Mouse (Mus musculus) liver, embryonic 15.5 days (tissue): Measurements from ENCODE around the gene Atxn7l1. TPM values are rescaled to one million over a fixed set of nuclear protein-coding genes. Genes with fewer than 3 reads are reported as not detected.

ENCODE experiments used
- ATAC-seq: fragments of 200-750 bp; cut with Nextera tagmentation; 2 replicates; pipeline ENCODE4 v1.8.0; 2017; ENCODE audit warnings: moderate number of reproducible peaks, mild to moderate bottlenecking, moderate library complexity; ENCODE audit not compliant: insufficient read depth
- H3K27ac ChIP-seq: fragments of 300-500 bp; sonication (generic); replicated peaks from 2 replicates; pipeline ENCODE4 v1.5.1; 2015; ENCODE audit warnings: mild to moderate bottlenecking, inconsistent platforms
- H3K27me3 ChIP-seq: fragments of 300-500 bp; sonication (generic); 2 replicates; pipeline ENCODE4 v1.6.1; 2015; ENCODE audit warnings: mild to moderate bottlenecking, inconsistent platforms
- H3K36me3 ChIP-seq: fragments of 300-500 bp; sonication (generic); replicated peaks from 2 replicates; pipeline ENCODE4 v1.6.1; 2015; ENCODE audit warnings: moderate library complexity, mild to moderate bottlenecking, inconsistent platforms
- H3K4me1 ChIP-seq: fragments of 300-500 bp; sonication (generic); replicated peaks from 2 replicates; pipeline ENCODE4 v1.6.1; 2015; ENCODE audit warnings: inconsistent platforms
- H3K4me2 ChIP-seq: fragments of 300-500 bp; sonication (generic); 2 replicates; pipeline ENCODE4 v1.6.1; 2015; ENCODE audit warnings: moderate library complexity, mild to moderate bottlenecking, inconsistent platforms
- H3K4me3 ChIP-seq: fragments of 300-500 bp; sonication (generic); replicated peaks from 2 replicates; pipeline ENCODE4 v1.5.1; 2015; ENCODE audit warnings: mild to moderate bottlenecking, inconsistent platforms
- H3K9ac ChIP-seq: fragments of 300-500 bp; sonication (generic); 2 replicates; pipeline ENCODE4 v1.6.1; 2015; ENCODE audit warnings: moderate library complexity, mild to moderate bottlenecking, inconsistent platforms
- H3K9me3 ChIP-seq: fragments of 300-500 bp; sonication (generic); replicated peaks from 2 replicates; pipeline ENCODE4 v1.6.1; 2016; ENCODE audit warnings: inconsistent platforms
- WGBS: fragments of 180-500 bp; shearing (Covaris S2); methylation state at CpG from one replicate; pipeline ENCODE4 v1.1.7; 2015; ENCODE audit warnings: mixed read lengths; ENCODE audit not compliant: insufficient replicate concordance; 5-methylcytosine and 5-hydroxymethylcytosine counted together
- polyA plus RNA-seq: library from polyadenylated mRNA; unstranded; fragments of >200 nt; fragmentation: Nextera tagmentation; extraction: Ambion mirVana; gene quantifications from 2 replicates; pipeline ENCODE4 v1.2.1, GENCODE M21; 2015

Atxn7l1 gene
- polyA plus RNA-seq, 1 experiment from 2014 or later: 14.7 TPM

GRCm38 (mm10) chr12:33235771-33236323, 88.4 kb downstream of the Atxn7l1 start:
- Histone ChIP-seq H3K9ac (no peak overlapping the region), H3K4me2 (no peak overlapping the region), H3K4me1 (no peaks in the 10 kb centered on the region), H3K4me3 (no peak overlapping the region), H3K36me3 (no peaks in the 10 kb centered on the region), H3K27ac (no peak overlapping the region), H3K27me3 (no peaks in the 10 kb centered on the region), H3K9me3 (no peaks in the 10 kb centered on the region)
- ATAC-seq: no peak
- 75% methylated on average over 13 of the region's 13 CpGs for WGBS

GRCm38 (mm10) chr12:33236344-33237049, 89.0 kb downstream of the Atxn7l1 start:
- Histone ChIP-seq H3K9me3 (no peaks in the 10 kb centered on the region), H3K36me3 (no peaks in the 10 kb centered on the region), H3K27me3 (no peaks in the 10 kb centered on the region), H3K4me2 (no peak overlapping the region), H3K4me1 (no peaks in the 10 kb centered on the region), H3K9ac (no peak overlapping the region), H3K4me3 (no peak overlapping the region), H3K27ac (no peak overlapping the region)
- no peak for ATAC-seq
- 84% methylated on average over 11 of the region's 11 CpGs for WGBS

- Histone ChIP-seq H3K4me3 (no peak overlapping the region), H3K27ac (no peak overlapping the region), H3K9me3 (no peaks in the 10 kb centered on the region), H3K27me3 (no peaks in the 10 kb centered on the region), H3K36me3 (no peaks in the 10 kb centered on the region), H3K4me1 (no peaks in the 10 kb centered on the region), H3K9ac (no peak overlapping the region), H3K4me2 (no peak overlapping the region)
- no peak for ATAC-seq
- 60% methylated on average over 5 of the region's 5 CpGs for WGBS
Observed at GRCm38 (mm10) chr12:33237108-33237507, 89.6 kb downstream of the Atxn7l1 start.

GRCm38 (mm10) chr12:33242679-33243078, 95.2 kb downstream of the Atxn7l1 start:
- 81% methylated on average over 8 of the region's 8 CpGs for WGBS
- Histone ChIP-seq H3K27me3 (no peaks in the 10 kb centered on the region), H3K4me1 (0 out of 2 replicates have a peak, but pooled peaks cover 3% of the 10 kb centered on the region), H3K4me3 (no peak overlapping the region), H3K4me2 (no peak overlapping the region), H3K27ac (no peak overlapping the region), H3K9ac (no peak overlapping the region), H3K36me3 (no peaks in the 10 kb centered on the region), H3K9me3 (no peaks in the 10 kb centered on the region)
- ATAC-seq: no peak

- H3K36me3 ChIP-seq: no peaks in the 10 kb centered on the region
- 0 out of 2 replicates have a peak, but pooled peaks cover 3% of the 10 kb centered on the region for H3K4me1 ChIP-seq
- no peak overlapping the region for H3K27ac ChIP-seq
- no peak for ATAC-seq
- 75% methylated on average over 15 of the region's 15 CpGs for WGBS
- H3K9me3 ChIP-seq: no peaks in the 10 kb centered on the region
- H3K27me3 ChIP-seq: no peaks in the 10 kb centered on the region
- no peak overlapping the region for H3K4me2 ChIP-seq
- H3K9ac ChIP-seq: no peak overlapping the region
- no peak overlapping the region for H3K4me3 ChIP-seq
Observed at GRCm38 (mm10) chr12:33244132-33244875, 96.8 kb downstream of the Atxn7l1 start.

GRCm38 (mm10) chr12:33245455-33245854, 98.0 kb downstream of the Atxn7l1 start:
- H3K4me1 ChIP-seq: 0 out of 2 replicates have a peak, but pooled peaks cover 3% of the 10 kb centered on the region
- ATAC-seq: no peak
- H3K9me3 ChIP-seq: no peaks in the 10 kb centered on the region
- H3K27me3 ChIP-seq: no peaks in the 10 kb centered on the region
- 54% methylated on average over 4 of the region's 4 CpGs for WGBS
- H3K9ac ChIP-seq: no peak overlapping the region
- no peak overlapping the region for H3K27ac ChIP-seq
- H3K4me3 ChIP-seq: no peak overlapping the region
- H3K36me3 ChIP-seq: peaks cover 3% of the 10 kb centered on the region; the same call in 1 of the 2 replicates
- no peak overlapping the region for H3K4me2 ChIP-seq

- 0 out of 2 replicates have a peak, but pooled peaks cover 3% of the 10 kb centered on the region for H3K4me1 ChIP-seq
- no peak overlapping the region for H3K4me3 ChIP-seq
- no peak overlapping the region for H3K4me2 ChIP-seq
- H3K36me3 ChIP-seq: peaks cover 3% of the 10 kb centered on the region; the same call in 1 of the 2 replicates
- H3K27me3 ChIP-seq: no peaks in the 10 kb centered on the region
- no peaks in the 10 kb centered on the region for H3K9me3 ChIP-seq
- H3K27ac ChIP-seq: no peak overlapping the region
- WGBS: 71% methylated on average over 8 of the region's 8 CpGs
- no peak for ATAC-seq
- no peak overlapping the region for H3K9ac ChIP-seq
Observed at GRCm38 (mm10) chr12:33246878-33247277, 99.4 kb downstream of the Atxn7l1 start.

- Histone ChIP-seq H3K27me3 (no peaks in the 10 kb centered on the region), H3K9ac (no peak overlapping the region), H3K4me2 (no peak overlapping the region), H3K36me3 (peaks cover 3% of the 10 kb centered on the region; the same call in 1 of the 2 replicates), H3K27ac (no peak overlapping the region), H3K9me3 (no peaks in the 10 kb centered on the region), H3K4me1 (no peaks in the 10 kb centered on the region), H3K4me3 (no peak overlapping the region)
- WGBS: 82% methylated on average over 6 of the region's 6 CpGs
- ATAC-seq: no peak
Observed at GRCm38 (mm10) chr12:33250197-33250596, 102.7 kb downstream of the Atxn7l1 start.

GRCm38 (mm10) chr12:33251399-33251798, 103.9 kb downstream of the Atxn7l1 start:
- Histone ChIP-seq H3K9ac (no peak overlapping the region), H3K27me3 (no peaks in the 10 kb centered on the region), H3K4me3 (no peak overlapping the region), H3K9me3 (no peaks in the 10 kb centered on the region), H3K4me1 (no peaks in the 10 kb centered on the region), H3K36me3 (peaks cover 3% of the 10 kb centered on the region; the same call in 1 of the 2 replicates), H3K4me2 (no peak overlapping the region), H3K27ac (no peak overlapping the region)
- ATAC-seq: no peak
- 85% methylated on average over 8 of the region's 8 CpGs for WGBS

GRCm38 (mm10) chr12:33252621-33253020, 105.1 kb downstream of the Atxn7l1 start:
- H3K4me2 ChIP-seq: no peak overlapping the region
- peaks cover 3% of the 10 kb centered on the region; the same call in 1 of the 2 replicates for H3K36me3 ChIP-seq
- H3K27ac ChIP-seq: no peak overlapping the region
- no peaks in the 10 kb centered on the region for H3K4me1 ChIP-seq
- no peak overlapping the region for H3K9ac ChIP-seq
- no peak overlapping the region for H3K4me3 ChIP-seq
- no peaks in the 10 kb centered on the region for H3K9me3 ChIP-seq
- no peak for ATAC-seq
- H3K27me3 ChIP-seq: no peaks in the 10 kb centered on the region
- 75% methylated on average over 6 of the region's 6 CpGs for WGBS

- Histone ChIP-seq H3K36me3 (peaks cover 3% of the 10 kb centered on the region; the same call in 1 of the 2 replicates), H3K27me3 (no peaks in the 10 kb centered on the region), H3K9ac (no peak overlapping the region), H3K4me2 (no peak overlapping the region), H3K4me1 (no peaks in the 10 kb centered on the region), H3K27ac (no peak overlapping the region), H3K4me3 (no peak overlapping the region), H3K9me3 (no peaks in the 10 kb centered on the region)
- 67% methylated on average over 9 of the region's 9 CpGs for WGBS
- ATAC-seq: no peak
Observed at GRCm38 (mm10) chr12:33253206-33253605, 105.7 kb downstream of the Atxn7l1 start.
